Mouse (Mus musculus) T-helper 2 cell (primary cell): ENCODE results near the gene Klc2.

Experiments
- in situ Hi-C: fragments of 300-600 bp; cut with MboI, MseI; formaldehyde crosslinking; loops from one replicate; pipeline ENCODE4 v1.15.1; 2025; ENCODE audit warnings: high pct_unique_total_duplicates

The Klc2 gene

DNA sequence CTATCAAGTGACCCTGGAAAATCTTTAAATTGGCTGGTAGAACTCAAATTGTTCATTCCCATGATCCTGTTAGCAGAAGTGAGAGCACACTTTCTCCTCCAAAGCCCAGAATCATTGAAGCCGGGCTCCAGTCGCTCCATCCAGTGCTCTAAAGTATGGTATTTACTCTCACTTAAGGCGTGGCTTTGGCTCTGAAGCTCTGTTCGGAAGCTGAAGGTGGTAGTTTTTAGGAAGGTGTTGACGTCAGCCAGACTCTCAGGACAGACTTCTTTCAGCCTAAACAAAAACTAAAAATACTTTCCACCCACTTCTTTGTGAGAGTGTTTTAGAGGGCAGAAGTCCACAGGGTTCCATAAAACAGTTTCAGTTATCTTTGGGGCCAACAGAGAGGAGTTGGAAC is 44.8 kb downstream of the Klc2 start:
- in situ Hi-C loops, result no loop called here

DNA sequence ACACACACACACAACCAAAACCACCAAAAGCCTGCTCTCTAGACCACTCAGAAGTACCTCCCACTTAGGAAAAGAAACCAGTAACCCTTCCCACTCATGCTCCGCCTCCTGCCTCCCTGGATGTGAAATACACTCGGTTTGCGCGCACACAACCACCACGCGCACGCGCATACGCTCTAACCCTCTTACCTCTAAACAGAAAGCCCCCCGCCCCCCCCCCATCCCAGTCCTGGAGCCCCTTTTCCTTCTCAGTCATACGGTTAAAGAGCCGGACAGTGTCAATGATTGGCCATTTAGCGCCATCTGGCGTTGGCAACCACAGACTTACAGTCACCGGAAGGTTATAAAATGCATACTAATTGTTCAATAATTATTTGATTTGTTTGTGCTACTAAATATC is 45.3 kb downstream of the Klc2 start:
- in situ Hi-C loops, result no loop called here

DNA sequence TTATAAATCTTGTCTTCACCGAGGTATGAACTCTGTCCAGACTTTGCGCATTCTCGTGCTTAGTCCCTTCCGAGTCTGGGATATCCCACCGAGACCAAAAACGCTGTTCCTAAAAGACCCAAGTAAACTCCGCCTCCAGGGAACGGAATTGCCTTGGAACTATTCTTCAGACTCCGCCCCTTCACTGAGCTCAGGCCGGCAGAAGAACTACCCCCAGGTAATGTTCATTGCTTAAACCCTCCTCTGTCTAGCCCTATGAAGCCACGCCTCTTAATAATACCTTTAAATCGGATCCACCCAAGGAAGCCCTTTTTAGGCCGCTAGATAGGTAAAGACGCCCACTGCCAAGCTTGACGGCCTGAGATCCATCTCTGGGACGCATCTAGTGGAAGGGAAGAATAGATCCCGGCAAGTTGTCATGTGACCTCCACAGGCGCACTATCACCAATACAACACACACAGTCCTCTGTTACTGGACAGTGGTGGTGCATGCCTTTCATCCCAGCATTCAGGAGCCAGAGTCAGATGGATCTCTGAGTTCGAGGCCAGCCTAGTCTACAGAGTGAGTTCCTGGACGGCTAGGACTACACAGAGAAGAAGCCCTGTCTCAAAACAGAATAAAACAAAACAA is 45.9 kb downstream of the Klc2 start:
- in situ Hi-C loops, result no loop called here

DNA sequence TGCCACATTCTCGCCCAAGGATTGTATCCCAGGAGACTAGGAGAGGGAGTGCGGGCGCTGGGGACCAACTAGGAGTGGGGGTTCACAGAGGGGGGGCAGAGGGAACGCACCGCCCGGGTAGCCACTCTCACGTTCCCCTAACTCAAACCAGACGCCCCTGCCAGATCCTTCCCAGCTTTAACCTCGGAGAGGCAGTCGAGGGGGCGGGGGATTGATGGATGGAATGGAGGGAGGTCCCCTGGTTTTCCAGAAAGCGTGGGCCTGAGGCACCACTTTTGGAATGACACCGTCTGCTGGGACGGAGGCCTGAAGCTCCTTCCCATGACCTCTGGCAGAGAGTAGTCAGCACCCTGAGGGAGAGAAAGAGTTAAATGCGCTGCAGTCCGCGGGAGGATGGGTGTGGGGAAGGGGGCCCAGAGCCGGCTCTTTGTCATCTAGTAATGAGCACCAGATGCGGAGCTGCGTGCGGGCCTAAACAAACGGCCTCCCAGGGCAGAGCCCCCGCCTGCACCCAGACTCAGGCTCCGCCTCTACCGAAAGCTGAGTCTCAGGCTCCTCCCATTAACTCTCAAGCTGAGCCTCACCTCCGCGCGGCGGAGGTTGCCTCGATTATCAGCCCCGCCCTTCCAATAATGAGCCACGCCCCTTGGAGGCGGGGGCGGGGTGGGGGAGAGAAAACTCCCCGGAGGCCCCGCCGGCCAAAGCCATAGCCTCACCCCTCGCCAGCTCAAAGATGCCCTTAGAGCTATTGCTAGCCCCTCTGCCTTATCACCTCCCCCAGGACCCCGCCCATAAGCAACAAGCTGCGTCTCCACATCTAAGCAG is 46.6 kb downstream of the Klc2 start:
- in situ Hi-C loops, result no loop called here

DNA sequence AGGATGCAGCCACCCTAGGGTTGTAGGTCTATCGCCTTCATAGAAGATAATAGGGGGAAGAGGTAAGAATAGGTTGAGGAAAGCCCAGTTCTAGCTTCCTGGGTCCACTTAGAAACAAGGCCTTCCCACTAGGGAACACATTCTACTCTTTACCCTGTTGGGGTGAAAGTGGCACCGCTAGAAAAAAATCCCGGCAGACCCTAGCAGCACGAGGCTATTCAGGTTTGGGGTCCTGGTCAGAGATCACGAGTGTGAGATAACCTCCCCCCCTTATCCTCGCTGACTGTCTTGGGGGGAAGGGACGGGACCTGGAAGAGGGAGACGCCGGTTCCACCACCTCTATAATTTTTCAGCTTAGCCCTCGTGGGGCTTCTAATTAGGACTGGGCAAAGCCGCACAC is 47.3 kb downstream of the Klc2 start:
- in situ Hi-C loops, result no loop called here

DNA sequence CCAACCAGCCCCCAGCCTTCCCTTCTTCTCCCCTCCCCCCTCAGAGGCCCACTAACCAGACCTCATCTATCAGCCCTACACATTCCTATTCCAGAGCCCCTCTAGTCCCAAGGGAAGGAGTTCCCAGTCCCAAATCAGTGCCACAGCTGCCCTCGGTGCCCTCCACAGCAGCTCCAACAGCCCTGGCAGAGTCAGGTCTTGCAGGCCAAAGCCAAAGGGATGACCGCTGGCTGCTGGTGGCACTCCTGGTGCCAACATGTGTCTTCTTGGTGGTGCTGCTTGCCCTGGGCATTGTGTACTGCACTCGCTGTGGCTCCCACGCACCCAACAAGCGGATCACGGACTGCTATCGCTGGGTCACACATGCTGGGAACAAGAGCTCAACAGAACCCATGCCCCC is 48.4 kb downstream of the Klc2 start:
- in situ Hi-C loops, result no loop called here

DNA sequence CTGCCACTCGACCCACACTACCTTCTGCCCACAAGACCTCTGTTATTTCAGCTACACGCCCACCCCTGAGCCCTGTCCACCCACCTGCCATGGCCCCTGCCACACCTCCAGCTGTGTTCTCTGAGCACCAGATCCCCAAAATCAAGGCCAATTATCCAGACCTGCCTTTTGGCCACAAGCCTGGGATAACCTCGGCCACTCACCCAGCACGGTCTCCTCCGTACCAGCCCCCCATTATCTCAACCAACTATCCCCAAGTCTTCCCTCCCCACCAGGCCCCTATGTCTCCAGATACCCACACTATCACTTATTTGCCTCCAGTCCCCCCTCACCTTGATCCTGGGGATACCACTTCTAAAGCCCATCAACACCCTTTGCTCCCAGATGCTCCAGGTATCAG is 48.9 kb downstream of the Klc2 start:
- in situ Hi-C loops, result no loop called here

DNA sequence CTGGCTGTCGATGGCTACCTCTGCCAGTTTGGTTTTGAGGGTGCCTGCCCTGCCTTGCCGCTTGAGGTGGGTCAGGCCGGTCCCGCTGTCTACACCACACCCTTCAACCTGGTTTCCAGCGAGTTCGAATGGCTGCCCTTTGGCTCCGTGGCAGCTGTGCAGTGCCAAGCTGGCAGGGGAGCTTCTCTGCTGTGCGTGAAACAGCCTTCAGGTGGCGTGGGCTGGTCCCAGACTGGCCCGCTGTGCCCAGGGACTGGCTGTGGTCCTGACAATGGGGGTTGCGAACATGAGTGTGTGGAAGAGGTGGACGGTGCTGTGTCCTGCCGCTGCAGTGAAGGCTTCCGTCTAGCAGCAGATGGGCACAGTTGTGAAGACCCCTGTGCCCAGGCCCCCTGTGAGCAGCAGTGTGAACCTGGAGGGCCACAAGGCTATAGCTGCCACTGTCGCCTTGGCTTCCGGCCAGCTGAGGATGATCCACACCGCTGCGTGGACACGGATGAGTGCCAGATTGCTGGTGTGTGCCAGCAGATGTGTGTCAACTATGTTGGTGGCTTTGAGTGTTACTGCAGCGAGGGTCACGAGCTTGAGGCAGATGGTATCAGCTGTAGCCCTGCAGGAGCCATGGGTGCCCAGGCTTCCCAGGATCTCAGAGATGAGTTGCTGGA is 49.7 kb downstream of the Klc2 start:
- in situ Hi-C loops, result no loop called here

DNA sequence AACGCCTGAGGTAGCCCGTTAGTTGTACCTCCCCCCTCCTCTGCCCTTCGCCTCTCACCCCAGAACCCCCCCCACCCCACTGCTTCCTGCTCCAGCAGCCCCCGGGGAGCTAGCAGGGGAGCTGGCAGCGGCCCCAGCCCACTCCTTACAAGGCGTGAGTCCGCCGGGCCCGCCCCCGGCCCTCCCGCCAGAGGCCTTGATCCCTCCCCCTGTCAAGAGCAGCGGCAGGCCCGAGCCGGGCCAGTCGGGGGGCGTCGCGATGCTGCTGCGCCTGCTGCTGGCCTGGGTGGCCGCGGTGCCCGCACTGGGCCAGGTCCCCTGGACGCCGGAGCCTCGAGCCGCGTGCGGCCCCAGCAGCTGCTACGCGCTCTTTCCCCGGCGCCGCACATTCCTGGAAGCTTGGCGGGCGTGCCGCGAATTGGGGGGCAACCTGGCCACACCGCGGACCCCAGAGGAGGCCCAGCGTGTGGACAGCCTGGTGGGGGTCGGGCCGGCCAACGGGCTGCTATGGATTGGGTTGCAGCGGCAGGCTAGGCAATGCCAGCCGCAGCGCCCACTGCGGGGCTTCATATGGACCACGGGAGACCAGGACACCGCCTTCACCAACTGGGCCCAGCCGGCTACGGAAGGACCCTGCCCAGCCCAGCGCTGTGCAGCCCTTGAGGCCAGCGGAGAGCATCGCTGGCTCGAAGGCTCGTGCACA is 50.3 kb downstream of the Klc2 start, which contains the start of gene Cd248:
Gene Cd248, plus strand, starts transcription at position 212 of the 703 bp plus-strand sequence.
- in situ Hi-C loops, result no loop called here

DNA sequence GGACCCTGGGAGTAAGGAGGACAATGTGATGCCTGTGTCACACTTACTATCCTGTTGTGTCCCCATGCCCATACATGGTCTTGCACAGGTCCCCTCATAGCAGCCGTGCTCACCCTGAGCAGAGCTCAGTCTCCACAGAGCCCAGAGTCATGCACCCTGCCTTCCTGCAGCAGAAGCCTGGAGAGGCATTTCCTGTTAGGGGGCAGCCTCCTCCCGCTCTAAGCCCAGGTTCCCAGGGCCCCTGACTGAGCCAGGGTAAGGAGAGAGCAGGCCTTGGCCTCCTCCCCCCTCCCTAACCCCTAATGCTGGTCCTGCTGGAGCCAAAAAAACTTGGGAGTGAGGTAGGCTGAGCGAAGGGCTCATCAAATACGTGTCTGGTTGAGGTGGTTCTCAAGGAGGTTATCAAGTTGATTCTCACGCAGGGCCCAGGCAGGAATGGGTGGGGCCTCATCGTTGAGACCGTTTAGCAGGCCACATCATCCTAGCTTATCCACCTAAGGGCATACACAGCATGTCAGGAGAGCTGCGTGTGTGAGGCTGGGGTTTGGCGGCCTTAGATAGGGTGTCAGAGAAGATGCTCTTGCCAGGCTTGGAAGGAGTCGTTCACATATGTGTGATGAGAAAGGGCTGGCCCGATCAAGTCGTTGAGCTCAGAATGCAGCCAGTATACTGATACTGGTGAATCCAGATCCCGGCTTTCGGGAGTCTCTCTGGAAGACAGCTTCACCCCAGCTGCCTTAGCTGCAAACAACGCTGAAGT is 51.1 kb downstream of the Klc2 start:
- in situ Hi-C loops, result no loop called here

DNA sequence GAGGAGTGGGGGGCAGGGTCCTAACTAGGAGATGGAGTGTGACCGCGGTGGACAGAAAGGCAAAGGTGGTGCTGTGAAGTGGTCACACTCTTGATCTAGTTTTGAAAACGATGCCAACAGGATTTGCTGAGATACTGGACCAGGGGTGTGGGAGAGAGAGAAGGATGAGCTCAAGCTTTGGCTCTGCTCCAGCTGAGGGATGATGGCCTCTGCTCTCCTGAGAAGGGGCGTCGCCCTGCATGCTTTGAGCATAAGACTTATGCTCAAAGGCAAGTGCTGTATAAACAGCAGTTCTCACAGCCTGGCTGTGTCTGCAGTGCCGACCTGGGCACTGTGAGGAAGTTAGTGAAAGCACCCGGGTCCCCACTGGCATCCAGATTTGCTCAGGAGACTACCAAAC is 53.3 kb downstream of the Klc2 start:
- in situ Hi-C loops, result no loop called here

DNA sequence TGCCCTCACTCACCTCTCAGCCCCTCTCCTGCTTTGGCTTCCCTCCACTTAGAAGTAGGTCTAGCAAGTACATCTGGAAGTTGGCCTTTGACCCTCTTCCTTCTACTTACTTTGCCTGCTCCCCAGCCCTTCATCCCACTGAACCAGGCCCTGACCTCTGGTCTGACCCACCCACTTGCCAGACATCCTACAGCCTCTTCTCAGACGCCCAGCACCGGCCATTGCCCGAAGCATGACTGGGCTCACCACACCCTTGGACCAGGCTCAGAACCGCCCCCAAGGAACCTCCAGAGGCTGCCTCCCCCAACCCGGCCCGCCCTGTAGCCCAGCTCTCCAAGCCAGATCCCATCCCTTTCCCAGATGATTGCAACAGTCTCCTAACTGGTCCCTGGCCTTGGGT is 55.9 kb downstream of the Klc2 start:
- in situ Hi-C loops, result no loop called here

DNA sequence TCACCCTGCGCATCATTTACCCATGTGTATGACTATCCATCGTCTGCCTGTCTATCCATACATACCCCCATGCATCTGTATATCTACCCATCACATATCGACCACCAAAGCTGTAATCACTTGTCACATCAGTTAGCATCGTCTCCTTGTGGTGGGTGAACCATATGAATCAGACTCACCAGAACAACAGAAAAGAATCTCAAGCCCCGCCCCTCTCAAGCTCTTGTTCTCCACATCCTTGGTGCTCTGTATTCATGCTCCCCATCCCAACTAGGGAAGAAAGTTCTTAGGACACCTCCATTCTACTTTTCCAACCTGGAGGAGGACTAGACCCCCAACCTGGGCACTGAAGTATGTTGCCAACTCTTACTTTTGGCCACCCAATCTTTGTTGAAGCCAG is 56.3 kb downstream of the Klc2 start:
- in situ Hi-C loops, result no loop called here

DNA sequence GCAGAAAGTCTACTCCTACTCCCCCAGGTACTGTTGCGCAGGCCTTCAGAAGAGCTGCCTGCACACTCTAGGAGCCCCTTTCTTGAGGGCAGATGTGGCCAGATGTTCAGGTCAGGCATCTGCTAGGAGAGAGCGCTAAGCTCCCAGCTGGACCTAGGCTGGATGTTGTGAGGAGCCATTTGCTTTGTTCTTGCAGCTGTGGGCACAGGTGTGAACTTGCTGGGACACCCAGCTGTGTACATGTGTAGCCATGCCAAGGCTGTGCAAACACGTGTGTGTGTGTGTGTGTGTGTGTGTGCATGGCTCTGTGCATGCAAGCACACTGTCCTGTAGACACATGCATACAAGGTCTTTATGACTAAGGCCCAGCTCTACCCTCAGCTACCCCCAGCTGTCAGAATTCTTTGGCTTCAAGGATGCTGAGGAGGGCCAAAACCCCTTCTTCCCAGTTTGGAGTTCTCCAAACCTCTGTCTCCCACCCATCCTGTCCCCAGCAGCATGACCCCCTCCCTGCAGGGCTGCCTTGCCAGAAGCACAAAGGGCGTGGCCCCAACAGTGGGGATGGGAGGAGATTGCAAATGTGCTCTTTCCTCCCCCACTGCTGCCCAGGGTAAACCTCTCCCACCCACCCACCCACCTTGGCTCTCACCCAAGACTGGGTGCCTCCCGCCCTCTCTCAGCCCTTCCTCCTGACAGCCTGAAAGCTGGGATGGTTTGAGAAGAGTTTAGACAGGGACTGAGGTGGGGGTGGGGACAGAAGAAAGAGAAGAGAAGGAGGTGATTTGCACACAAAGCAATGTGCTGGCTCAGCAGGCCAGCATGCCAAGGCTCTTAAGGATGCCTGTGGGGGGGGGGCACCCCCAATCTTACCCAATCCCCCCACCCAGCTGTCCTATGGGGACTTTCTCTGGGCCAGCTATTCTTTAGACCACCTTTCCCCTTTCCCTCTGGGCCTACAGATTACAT is 57.7 kb downstream of the Klc2 start:
- in situ Hi-C loops, result no loop called here

DNA sequence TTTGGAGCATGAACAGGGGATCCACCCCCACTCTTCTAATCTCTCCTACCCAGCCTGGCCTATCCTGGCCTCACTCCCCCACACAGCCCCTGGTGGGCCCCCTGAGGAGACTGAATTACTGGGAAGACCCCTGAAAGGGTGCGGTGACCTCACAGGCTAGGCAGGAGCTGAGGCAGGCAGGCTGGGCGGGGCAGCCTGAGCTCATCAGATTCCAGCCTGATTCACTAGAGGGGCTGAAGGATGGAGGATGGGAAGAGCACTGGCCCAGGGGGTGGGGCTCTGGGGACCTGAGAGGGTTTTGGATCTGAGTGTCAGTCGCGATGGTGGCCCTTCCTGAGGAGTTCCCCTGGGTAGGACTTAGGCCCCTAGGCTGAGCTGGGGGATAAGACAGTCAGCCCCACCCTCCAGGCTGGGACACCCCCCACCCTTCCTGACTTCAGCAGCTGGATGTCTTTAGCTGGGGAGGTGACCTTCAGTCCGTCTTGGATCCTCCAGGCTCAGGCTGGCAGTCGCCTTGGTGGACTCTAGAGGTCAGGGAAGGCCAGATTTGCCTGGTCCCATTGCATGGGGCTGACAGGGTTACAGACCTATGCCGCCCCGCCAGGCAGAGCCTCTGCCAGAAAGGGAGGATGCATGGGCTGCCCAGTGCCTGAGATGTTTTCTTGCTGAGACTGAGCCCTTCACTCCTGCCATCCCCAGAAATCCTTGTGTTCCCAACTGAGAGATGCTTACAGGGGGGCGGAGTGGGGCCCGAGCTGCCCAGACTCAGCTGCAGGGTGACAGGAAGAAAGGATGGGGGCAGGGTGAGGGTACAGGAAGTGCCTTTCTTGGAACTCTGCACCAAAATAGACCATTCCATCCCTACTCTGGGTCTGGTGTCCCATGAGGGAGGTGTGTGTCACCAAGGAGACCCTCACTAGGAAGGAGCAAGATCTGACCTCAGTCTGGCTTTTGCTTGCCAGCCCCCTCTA is 59.3 kb downstream of the Klc2 start:
- in situ Hi-C loops, result no loop called here

DNA sequence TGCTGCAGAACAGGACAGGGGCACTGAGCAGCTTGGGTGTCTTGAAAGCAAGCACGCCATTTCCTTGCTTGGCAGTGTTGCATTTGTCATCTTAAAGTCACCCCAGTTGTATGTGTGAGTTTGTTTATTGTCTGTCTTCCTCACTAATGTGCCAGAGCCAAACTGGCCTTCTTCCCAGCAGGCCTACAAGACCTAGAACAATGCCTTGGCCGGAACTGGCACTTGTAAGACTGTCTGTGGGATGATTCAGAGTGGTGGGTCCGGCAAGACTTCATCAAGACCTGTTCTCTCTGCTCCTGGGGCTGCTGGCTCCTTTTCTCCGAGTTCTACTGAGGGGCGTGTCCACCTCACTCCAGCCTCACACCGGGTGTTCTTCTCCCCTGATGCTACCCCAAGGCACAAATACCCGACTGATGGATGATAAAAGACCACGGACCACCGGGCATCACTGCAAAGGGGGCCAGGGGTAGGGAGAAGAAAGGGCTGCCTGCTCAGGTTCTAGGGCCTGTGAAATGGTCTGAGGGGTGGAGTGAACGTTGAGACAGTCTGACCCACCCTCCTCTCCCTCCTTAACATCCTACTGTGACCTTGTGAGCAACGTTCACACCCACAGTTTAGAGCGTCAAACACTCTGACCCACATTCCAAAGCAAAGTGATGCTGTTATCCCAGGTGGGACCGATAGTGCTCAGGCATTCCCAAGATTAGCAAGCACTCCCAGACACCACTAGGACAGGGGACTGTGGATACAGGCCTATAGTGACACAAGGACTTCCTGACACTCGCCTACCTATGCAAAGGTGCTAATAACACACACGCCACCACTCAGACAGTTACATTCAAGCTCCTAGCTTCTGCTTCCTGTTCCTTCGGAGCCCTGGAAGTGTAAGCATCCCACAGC is 60.2 kb downstream of the Klc2 start:
- in situ Hi-C loops, result no loop called here
